Mouse (Mus musculus) limb, embryonic 14.5 days (tissue): Measurements from ENCODE around the gene Src. TPM values are rescaled to one million over a fixed set of nuclear protein-coding genes. Genes with fewer than 3 reads are reported as not detected.
A peak's percentile ranks its signal among the peaks of the same experiment; 100 is the strongest.
"Not testable (repeated sequence)": the region's sequence is repeated elsewhere in the genome, so short reads cannot be mapped to it uniquely, and the experiment has no call there.

Experiments
- ATAC-seq: fragments of 200-750 bp; cut with Nextera tagmentation; 2 replicates; pipeline ENCODE4 v1.8.0; 2017; ENCODE audit warnings: low read depth, moderate number of reproducible peaks, moderate TSS enrichment; ENCODE audit not compliant: low FRiP score
- DNase-seq: peaks from one replicate; pipeline ENCODE4 v3.0.0-alpha.2; 2015; ENCODE audit warnings: low spot score
- H3K27ac ChIP-seq: fragments of 300-500 bp; sonication (generic); replicated peaks from 2 replicates; pipeline ENCODE4 v1.5.1; 2014; ENCODE audit warnings: low read depth, mild to moderate bottlenecking, low read length, moderate library complexity, mixed read lengths
- H3K27me3 ChIP-seq: fragments of 300-500 bp; sonication (generic); 2 replicates; pipeline ENCODE4 v1.6.1; 2014; ENCODE audit warnings: low read length, mixed read lengths; ENCODE audit not compliant: control insufficient read depth, insufficient read depth
- H3K36me3 ChIP-seq: fragments of 300-500 bp; sonication (generic); 2 replicates; pipeline ENCODE4 v1.6.1; 2014; ENCODE audit warnings: mild to moderate bottlenecking, low read length, moderate library complexity, mixed read lengths; ENCODE audit not compliant: control insufficient read depth, insufficient read depth
- H3K4me1 ChIP-seq: fragments of 300-500 bp; sonication (generic); 2 replicates; pipeline ENCODE4 v1.6.1; 2014; ENCODE audit warnings: antibody characterized with exemption, low read length, mixed read lengths; ENCODE audit not compliant: control insufficient read depth, insufficient read depth
- H3K4me2 ChIP-seq: fragments of 300-500 bp; sonication (generic); replicated peaks from 2 replicates; pipeline ENCODE4 v1.6.1; 2014; ENCODE audit warnings: low read depth, mild to moderate bottlenecking, low read length, moderate library complexity; ENCODE audit not compliant: severe bottlenecking
- H3K4me3 ChIP-seq: fragments of 300-500 bp; sonication (generic); replicated peaks from 2 replicates; pipeline ENCODE4 v1.5.1; 2014; ENCODE audit warnings: low read length
- H3K9ac ChIP-seq: fragments of 300-500 bp; sonication (generic); 2 replicates; pipeline ENCODE4 v1.6.1; 2014; ENCODE audit warnings: mild to moderate bottlenecking, low read depth, low read length, moderate library complexity; ENCODE audit not compliant: severe bottlenecking
- H3K9me3 ChIP-seq: fragments of 300-500 bp; sonication (generic); 2 replicates; pipeline ENCODE4 v1.6.1; 2016; ENCODE audit warnings: low read length; ENCODE audit not compliant: control insufficient read depth
- POLR2A ChIP-seq: fragments of 200-500 bp; IDR thresholded peaks from 2 replicates; pipeline ENCODE4 v1.8.0; 2012; ENCODE audit warnings: inconsistent platforms, mild to moderate bottlenecking, moderate library complexity, borderline replicate concordance; ENCODE audit not compliant: insufficient read depth, insufficient read length; ENCODE audit errors: extremely low read depth
- WGBS: fragments of 180-500 bp; shearing (Covaris S2); extraction: QIAGEN DNeasy Blood & Tissue Kit; methylation state at CpG from one replicate; pipeline ENCODE4 v1.1.7; 2014; 5-methylcytosine and 5-hydroxymethylcytosine counted together
- polyA plus RNA-seq, 2 experiments: library from polyadenylated mRNA; depleted of rRNA in 1 of 2; stranded (reverse) in 1 of 2; unstranded in 1 of 2; fragments of >200 nt; fragmentation: Nextera tagmentation in 1 of 2; extraction: Ambion mirVana in 1 of 2; gene quantifications; 2 replicates each; pipeline versions ENCODE4 v1.2.1 to v1.2.3; 2012 to 2014

Src gene
- polyA plus RNA-seq, 2 experiments: 15.9 to 43.6 TPM

- ATAC-seq (no peak), DNase-seq (no peak)
- Histone ChIP-seq H3K27ac (peak overlapping the region; percentile 61), H3K4me3 (no peak overlapping the region), H3K9ac (no peak overlapping the region), H3K9me3 (no peaks in the 10 kb centered on the region), H3K4me2 (no peak overlapping the region), H3K27me3 (no peaks in the 10 kb centered on the region), H3K4me1 (peaks cover 56% of the 10 kb centered on the region), H3K36me3 (peaks cover 10% of the 10 kb centered on the region)
- no peak for TF ChIP-seq POLR2A
- 31% methylated on average over 13 of the region's 13 CpGs for WGBS
Observed at GRCm38 (mm10) chr2:157475437-157476379, 57.5 kb downstream of the Src start.

- H3K36me3 ChIP-seq: no peaks in the 10 kb centered on the region
- no peaks in the 10 kb centered on the region for H3K9me3 ChIP-seq
- H3K4me3 ChIP-seq: no peak overlapping the region
- no peak for DNase-seq
- H3K27ac ChIP-seq: no peak overlapping the region
- no peak for TF ChIP-seq POLR2A
- no peak overlapping the region for H3K4me2 ChIP-seq
- H3K27me3 ChIP-seq: no peaks in the 10 kb centered on the region
- H3K4me1 ChIP-seq: peaks cover 39% of the 10 kb centered on the region
- WGBS: 63% methylated on average over 8 of the region's 8 CpGs
- no peak for ATAC-seq
- H3K9ac ChIP-seq: no peak overlapping the region
Observed at GRCm38 (mm10) chr2:157478651-157479050, 60.4 kb downstream of the Src start.

DNA sequence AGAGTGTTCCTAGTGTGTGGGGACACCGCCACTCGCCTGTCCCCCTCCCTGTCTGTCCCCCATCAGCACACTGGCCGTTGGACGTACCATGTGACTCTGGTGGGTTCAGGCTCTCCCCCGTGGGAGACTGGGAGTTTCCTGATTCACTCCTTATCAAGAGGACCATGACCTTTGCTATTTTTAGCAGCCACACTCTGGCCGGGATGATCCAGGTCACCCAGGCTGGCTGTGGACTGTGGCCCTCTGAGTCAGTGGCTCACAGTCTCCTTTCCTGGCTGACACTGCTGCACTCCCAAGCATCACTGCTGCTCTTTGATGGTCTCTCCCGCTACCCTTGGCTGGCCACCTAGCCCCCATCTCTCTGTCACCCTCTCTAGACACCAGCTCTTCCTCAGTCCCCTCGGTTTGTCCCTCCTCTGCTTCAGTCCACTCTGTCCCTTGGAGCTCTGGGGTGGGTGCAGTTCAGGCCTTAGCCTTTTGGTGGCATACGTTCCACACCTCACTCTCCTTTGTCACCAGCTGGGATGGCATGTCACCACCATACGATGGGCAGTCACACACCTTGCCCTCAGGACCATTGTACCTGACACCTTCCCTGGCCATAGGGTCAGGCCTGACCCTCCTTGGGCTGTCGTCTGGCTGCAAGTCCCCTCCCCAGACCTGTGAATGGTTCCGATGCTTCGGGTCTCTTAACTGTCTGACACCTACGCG, 61.8 kb downstream of the Src start:
- TF ChIP-seq POLR2A: no peak
- Histone ChIP-seq H3K4me1 (peaks cover 25% of the 10 kb centered on the region), H3K27me3 (no peaks in the 10 kb centered on the region), H3K4me3 (no peak overlapping the region), H3K9me3 (no peaks in the 10 kb centered on the region), H3K4me2 (no peak overlapping the region), H3K36me3 (no peaks in the 10 kb centered on the region), H3K9ac (no peak overlapping the region), H3K27ac (no peak overlapping the region)
- DNase-seq (no peak), ATAC-seq (no peak)
- 53% methylated on average over 15 of the region's 15 CpGs for WGBS

GRCm38 (mm10) chr2:157482729-157483128, 64.5 kb downstream of the Src start:
- ATAC-seq: no peak
- no peak for DNase-seq
- no peaks in the 10 kb centered on the region for H3K9me3 ChIP-seq
- 42% methylated on average over 12 of the region's 12 CpGs for WGBS
- TF ChIP-seq POLR2A: no peak
- H3K4me3 ChIP-seq: no peak overlapping the region
- H3K4me2 ChIP-seq: no peak overlapping the region
- H3K4me1 ChIP-seq: peaks cover 14% of the 10 kb centered on the region
- H3K27ac ChIP-seq: 0 out of 2 replicates have a peak overlapping the region, but pooled peaks have one; percentile 4
- H3K36me3 ChIP-seq: no peaks in the 10 kb centered on the region
- no peaks in the 10 kb centered on the region for H3K27me3 ChIP-seq
- peak overlapping the region; percentile 18; the same call in 1 of the 2 replicates for H3K9ac ChIP-seq

DNA sequence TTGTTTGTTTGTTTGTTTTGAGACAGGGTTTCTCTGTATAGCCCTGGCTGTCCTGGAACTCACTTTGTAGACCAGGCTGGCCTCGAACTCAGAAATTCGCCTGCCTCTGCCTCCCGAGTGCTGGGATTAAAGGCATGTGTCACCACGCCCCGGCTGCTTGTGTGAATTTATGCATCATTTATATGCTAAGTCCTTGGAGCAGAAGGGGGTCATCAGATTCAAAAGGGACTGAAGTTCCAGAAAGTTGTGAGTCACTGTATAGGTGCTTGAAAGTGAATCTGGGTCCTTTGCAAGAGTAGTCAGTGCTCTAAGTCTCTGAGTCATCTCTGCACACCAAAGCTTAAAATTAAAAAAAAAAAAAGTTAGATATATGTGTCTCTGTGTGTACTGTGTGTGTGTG, 68.3 kb downstream of the Src start:
- WGBS: 95% methylated on average over 5 of the region's 5 CpGs
- H3K27me3 ChIP-seq: not testable (repeated sequence)

More for the DNA sequence above, 68.3 kb downstream of the Src start:
- not testable (repeated sequence) for H3K4me2 ChIP-seq, H3K9ac ChIP-seq, H3K4me1 ChIP-seq, ATAC-seq, DNase-seq, H3K4me3 ChIP-seq, H3K27ac ChIP-seq, H3K9me3 ChIP-seq, H3K36me3 ChIP-seq
